Mouse (Mus musculus) lung, postnatal 0 days (tissue): Measurements from ENCODE around the gene Myzap. TPM values are rescaled to one million over a fixed set of nuclear protein-coding genes. Genes with fewer than 3 reads are reported as not detected.
"Not testable (repeated sequence)": the region's sequence is repeated elsewhere in the genome, so short reads cannot be mapped to it uniquely, and the experiment has no call there.

Experiments
- ATAC-seq: fragments of 200-750 bp; cut with Nextera tagmentation; 2 replicates; pipeline ENCODE4 v1.8.0; 2017; ENCODE audit warnings: moderate library complexity
- DNase-seq: peaks from one replicate; pipeline ENCODE4 v3.0.0-alpha.2; 2016; ENCODE audit warnings: low spot score
- H3K27ac ChIP-seq: fragments of 300-500 bp; sonication (generic); 2 replicates; pipeline ENCODE4 v1.5.1; 2014; ENCODE audit warnings: antibody characterized with exemption, mild to moderate bottlenecking, low read length, mixed read lengths
- H3K27me3 ChIP-seq: fragments of 300-500 bp; sonication (generic); replicated peaks from 2 replicates; pipeline ENCODE4 v1.6.1; 2014; ENCODE audit warnings: low read length, mixed read lengths; ENCODE audit not compliant: insufficient read depth
- H3K36me3 ChIP-seq: fragments of 300-500 bp; sonication (generic); 2 replicates; pipeline ENCODE4 v1.6.1; 2014; ENCODE audit warnings: low read length, mixed read lengths; ENCODE audit not compliant: insufficient read depth
- H3K4me1 ChIP-seq: fragments of 300-500 bp; sonication (generic); 2 replicates; pipeline ENCODE4 v1.6.1; 2014; ENCODE audit warnings: antibody characterized with exemption, low read depth, low read length, mixed read lengths; ENCODE audit not compliant: insufficient read depth
- H3K4me2 ChIP-seq: fragments of 300-500 bp; sonication (generic); replicated peaks from 2 replicates; pipeline ENCODE4 v1.6.1; 2014; ENCODE audit warnings: low read depth, mild to moderate bottlenecking, low read length, moderate library complexity, mixed read lengths
- H3K4me3 ChIP-seq: fragments of 300-500 bp; sonication (generic); 2 replicates; pipeline ENCODE4 v1.5.1; 2014; ENCODE audit warnings: low read depth, low read length
- H3K9ac ChIP-seq: fragments of 300-500 bp; sonication (generic); replicated peaks from 2 replicates; pipeline ENCODE4 v1.6.1; 2014; ENCODE audit warnings: low read depth, mild to moderate bottlenecking
- H3K9me3 ChIP-seq: fragments of 300-500 bp; sonication (generic); 2 replicates; pipeline ENCODE4 v1.6.1; 2016; ENCODE audit warnings: low read length, mixed read lengths
- CTCF ChIP-seq: IDR thresholded peaks from 2 replicates; pipeline ENCODE4 v1.5.1; 2016; ENCODE audit warnings: antibody characterized with exemption, mild to moderate bottlenecking
- EP300 ChIP-seq: IDR thresholded peaks from 2 replicates; pipeline ENCODE4 v1.6.1; 2016; ENCODE audit warnings: antibody characterized with exemption, mild to moderate bottlenecking, control low read depth
- WGBS: fragments of 180-500 bp; shearing (Covaris S2); extraction: QIAGEN DNeasy Blood & Tissue Kit; methylation state at CpG from one replicate; pipeline ENCODE4 v1.1.7; 2014; 5-methylcytosine and 5-hydroxymethylcytosine counted together
- polyA plus RNA-seq: library from polyadenylated mRNA; unstranded; fragments of >200 nt; fragmentation: Nextera tagmentation; extraction: Ambion mirVana; gene quantifications from 2 replicates; pipeline ENCODE4 v1.2.1, GENCODE M21; 2015

Myzap gene
- polyA plus RNA-seq, 1 experiment from 2014 or later, result 126 TPM

DNA sequence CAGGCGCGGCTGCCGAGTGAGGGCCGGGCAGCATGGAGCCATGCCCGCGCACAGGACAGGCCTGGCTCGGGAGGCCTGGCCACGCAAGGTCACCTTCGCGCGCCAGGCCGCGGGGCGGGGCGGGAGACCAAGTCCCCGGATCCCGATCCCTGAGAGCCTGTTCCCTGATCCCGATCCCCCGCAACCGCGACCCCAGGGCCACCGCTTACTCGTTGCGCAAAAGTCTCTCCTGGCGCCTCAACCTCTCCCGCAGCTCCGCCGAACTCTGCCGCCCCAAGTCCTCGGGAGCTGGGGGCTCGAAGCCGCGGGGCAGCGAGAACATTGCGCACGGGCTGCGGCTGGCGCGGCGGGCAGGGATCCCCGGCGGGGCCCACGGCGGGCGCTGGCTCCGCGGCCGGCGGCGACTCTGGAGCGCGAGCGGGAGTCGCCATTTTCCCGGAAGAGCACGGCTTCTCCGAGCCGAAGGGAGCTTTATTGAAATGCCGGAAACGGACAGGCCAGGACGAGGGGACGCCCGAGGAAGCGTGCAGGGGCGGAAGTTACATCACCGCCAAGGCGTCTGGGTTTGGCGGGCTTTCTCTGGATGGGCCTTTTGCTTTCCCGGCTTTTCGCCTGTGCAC is 106.6 kb downstream of the Myzap start, which contains the start of gene Polr2m:
TSS of gene Polr2m (minus strand) at position 461 of the 620 bp plus-strand sequence.
- Histone ChIP-seq H3K27me3 (no peaks in the 10 kb centered on the region), H3K9ac (peak within 1 kb of the TSS; percentile 100), H3K4me2 (peak within 1 kb of the TSS; percentile 60), H3K4me3 (peak within 1 kb of the TSS; percentile 95), H3K27ac (peak within 1 kb of the TSS; percentile 96), H3K4me1 (peaks cover 7% of the 10 kb centered on the region; the same call in 1 of the 2 replicates), H3K36me3 (peaks cover 14% of the 10 kb centered on the region), H3K9me3 (no peaks in the 10 kb centered on the region)
- under 1% methylated on average over 67 of the region's 70 CpGs for WGBS
- TF ChIP-seq CTCF (no peak), EP300 (peak; percentile 37; the same call in 1 of the 2 replicates)
- DNase-seq (peak; percentile 97), ATAC-seq (peak; percentile 99)

DNA sequence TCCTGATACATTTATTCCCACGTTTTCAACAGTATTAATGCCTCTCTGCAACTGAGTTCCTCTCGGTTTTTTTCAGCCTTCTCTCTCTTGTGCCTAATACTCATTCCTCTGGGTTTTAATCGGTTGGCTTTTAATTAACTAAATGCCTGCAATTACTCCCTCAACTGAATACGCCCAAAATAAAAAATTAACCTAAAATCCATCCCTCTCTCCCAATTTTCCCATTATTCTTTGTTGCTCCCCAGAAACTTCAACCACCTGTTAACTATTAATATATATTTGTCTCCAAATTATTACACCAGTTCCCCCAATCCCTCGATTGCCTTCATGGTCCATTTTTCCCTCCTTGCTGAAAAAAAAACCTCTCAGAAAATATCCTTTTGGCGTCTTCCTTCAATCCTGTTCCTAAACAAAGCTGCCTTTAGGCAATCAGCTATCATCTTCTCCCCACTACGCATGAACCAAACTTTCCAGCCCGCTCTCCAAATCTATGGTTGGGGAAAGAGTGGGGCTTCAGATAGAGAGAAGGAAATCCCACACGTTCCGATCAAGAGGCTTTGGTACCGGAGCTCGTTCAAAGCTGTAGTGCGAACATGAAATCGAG is 107.2 kb downstream of the Myzap start:
- Histone ChIP-seq H3K4me1 (peaks cover 7% of the 10 kb centered on the region; the same call in 1 of the 2 replicates), H3K27me3 (no peaks in the 10 kb centered on the region), H3K4me3 (peak overlapping the region; percentile 95), H3K9ac (peak overlapping the region; percentile 100), H3K36me3 (peaks cover 20% of the 10 kb centered on the region), H3K27ac (peak overlapping the region; percentile 96), H3K9me3 (no peaks in the 10 kb centered on the region), H3K4me2 (peak overlapping the region; percentile 60)
- 2% methylated on average over 14 of the region's 14 CpGs for WGBS
- TF ChIP-seq CTCF, result no peak
- no peak for TF ChIP-seq EP300
- ATAC-seq (no peak), DNase-seq (peak; percentile 68)

DNA sequence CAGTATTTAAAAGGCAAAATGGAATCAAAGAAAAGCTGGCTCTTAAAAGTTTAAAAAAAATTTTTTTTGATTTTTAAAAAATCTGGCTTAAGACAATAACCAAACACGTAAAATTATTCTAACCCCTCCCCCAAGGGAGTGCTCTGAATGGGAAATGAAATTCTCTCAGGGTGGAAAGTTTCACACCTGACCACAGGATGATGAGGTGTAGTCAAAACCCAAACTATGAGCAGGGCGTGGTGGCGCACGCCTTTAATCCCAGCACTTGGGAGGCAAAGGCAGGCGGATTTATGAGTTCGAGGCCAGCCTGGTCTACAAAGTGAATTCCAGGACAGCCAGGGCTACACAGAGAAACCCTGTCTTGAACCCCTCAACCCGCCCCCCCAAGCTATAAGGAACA is 108.3 kb downstream of the Myzap start:
- H3K9ac ChIP-seq, DNase-seq, ATAC-seq, H3K9me3 ChIP-seq, H3K4me1 ChIP-seq, H3K27ac ChIP-seq, H3K27me3 ChIP-seq, H3K4me3 ChIP-seq: not testable (repeated sequence)
- Histone ChIP-seq H3K36me3 (peaks cover 30% of the 10 kb centered on the region), H3K4me2 (0 out of 2 replicates have a peak overlapping the region, but pooled peaks have one; percentile 60)
- WGBS, result 73% methylated on average over 7 of the region's 7 CpGs

- Histone ChIP-seq H3K27me3 (no peaks in the 10 kb centered on the region), H3K9me3 (no peaks in the 10 kb centered on the region), H3K4me1 (peaks cover 7% of the 10 kb centered on the region; the same call in 1 of the 2 replicates), H3K36me3 (peaks cover 52% of the 10 kb centered on the region), H3K27ac (no peak overlapping the region), H3K4me3 (no peak overlapping the region), H3K9ac (no peak overlapping the region), H3K4me2 (no peak overlapping the region)
- DNase-seq, result no peak
- TF ChIP-seq EP300 (no peak), CTCF (no peak)
- WGBS, result 80% methylated on average over 2 of the region's 2 CpGs
- no peak for ATAC-seq
Observed at GRCm38 (mm10) chr9:71480305-71480704, 111.9 kb downstream of the Myzap start.

- Histone ChIP-seq H3K27ac (no peak overlapping the region), H3K9me3 (no peaks in the 10 kb centered on the region), H3K27me3 (no peaks in the 10 kb centered on the region), H3K9ac (no peak overlapping the region), H3K36me3 (peaks cover 52% of the 10 kb centered on the region), H3K4me1 (peaks cover 3% of the 10 kb centered on the region; the same call in 1 of the 2 replicates), H3K4me3 (no peak overlapping the region), H3K4me2 (no peak overlapping the region)
- peak; percentile 43; the same call in 1 of the 2 replicates for ATAC-seq
- DNase-seq, result peak; percentile 39
- TF ChIP-seq CTCF, result no peak
- WGBS, result 80% methylated on average over 9 of the region's 9 CpGs
Observed at GRCm38 (mm10) chr9:71479413-71479812, 112.7 kb downstream of the Myzap start.

DNA sequence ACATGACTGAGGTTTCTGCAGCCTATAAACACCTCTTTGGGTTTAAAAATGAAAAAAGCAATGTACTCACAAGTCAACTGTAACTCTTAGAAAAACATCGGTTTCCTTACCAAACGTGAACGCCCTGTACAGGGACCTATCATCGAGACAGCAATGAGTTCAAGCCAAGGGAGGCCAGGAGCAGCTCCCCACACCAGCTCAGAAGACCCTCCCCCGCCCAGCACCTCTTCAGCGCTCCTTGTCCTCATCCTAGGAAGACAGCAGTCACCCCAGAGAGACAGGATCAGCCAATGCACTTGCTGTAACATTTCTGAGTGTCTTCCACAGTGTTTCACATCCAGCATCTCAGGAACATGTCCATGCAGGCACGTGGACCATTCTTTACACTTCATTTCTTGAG is 113.6 kb downstream of the Myzap start:
- ATAC-seq, result no peak
- Histone ChIP-seq H3K36me3 (peaks cover 52% of the 10 kb centered on the region), H3K27ac (no peak overlapping the region), H3K4me2 (no peak overlapping the region), H3K9me3 (no peaks in the 10 kb centered on the region), H3K27me3 (no peaks in the 10 kb centered on the region), H3K9ac (no peak overlapping the region), H3K4me3 (no peak overlapping the region), H3K4me1 (no peaks in the 10 kb centered on the region)
- WGBS, result 94% methylated on average over 7 of the region's 7 CpGs
- TF ChIP-seq CTCF (no peak), EP300 (no peak)
- DNase-seq, result no peak
